ENCODE assay signal across 8 mouse cellular contexts in genomic region chrX:106012559-106012958, GRCm38 (mm10). TPM values are rescaled to one million over a fixed set of nuclear protein-coding genes. Genes with fewer than 3 reads are reported as not detected.
DNase-seq lines count a peak whose midpoint lies in the region; ATAC-seq lines count a peak whose summit lies in the region.

No protein-coding gene starts in this region.

- H3K4me3 ChIP-seq in kidney, embryonic 15.5 days (replicated peaks) = peak overlapping the region; percentile 67
- H3K4me3 ChIP-seq in brown adipose tissue, adult 24 weeks (ENCODE audit: insufficient read depth, low read depth, low read length) = peak overlapping the region; percentile 46; the same call in 1 of the 2 replicates
- peak overlapping the region; percentile 33 for H3K4me3 ChIP-seq in hindbrain, embryonic 16.5 days (ENCODE audit: low read length)

- no peaks in the 10 kb centered on the region for H3K36me3 ChIP-seq in kidney, embryonic 15.5 days
- no peaks in the 10 kb centered on the region for H3K36me3 ChIP-seq in hindbrain, embryonic 16.5 days (ENCODE audit: control insufficient read depth, insufficient read depth, low read length)

- no peak overlapping the region for H3K9ac ChIP-seq in kidney, embryonic 15.5 days
- peak overlapping the region; percentile 42; the same call in 1 of the 2 replicates for H3K9ac ChIP-seq in hindbrain, embryonic 16.5 days (ENCODE audit: low read depth, low read length)

- ATAC-seq in kidney, embryonic 15.5 days (replicated peaks; ENCODE audit: low FRiP score) = no peak
- ATAC-seq in hindbrain, embryonic 16.5 days = no peak

- peak overlapping the region; percentile 84 for H3K27ac ChIP-seq in kidney, embryonic 15.5 days
- H3K27ac ChIP-seq in brown adipose tissue, adult 24 weeks (replicated peaks; ENCODE audit: low read depth, low read length) = peak overlapping the region; percentile 93
- H3K27ac ChIP-seq in hindbrain, embryonic 16.5 days (ENCODE audit: low read depth, low read length) = peak overlapping the region; percentile 70

- H3K27me3 ChIP-seq in kidney, embryonic 15.5 days = no peaks in the 10 kb centered on the region
- H3K27me3 ChIP-seq in hindbrain, embryonic 16.5 days (replicated peaks; ENCODE audit: control insufficient read depth, insufficient read depth, low read length) = no peaks in the 10 kb centered on the region

- H3K9me3 ChIP-seq in kidney, embryonic 15.5 days (replicated peaks) = no peaks in the 10 kb centered on the region
- H3K9me3 ChIP-seq in hindbrain, embryonic 16.5 days (ENCODE audit: control insufficient read depth, low read length) = no peaks in the 10 kb centered on the region

- peak overlapping the region; percentile 55 for H3K4me2 ChIP-seq in kidney, embryonic 15.5 days
- peak overlapping the region; percentile 51 for H3K4me2 ChIP-seq in hindbrain, embryonic 16.5 days (ENCODE audit: low read length)

- H3K4me1 ChIP-seq in kidney, embryonic 15.5 days = 0 out of 2 replicates have a peak, but pooled peaks cover 5% of the 10 kb centered on the region
- H3K4me1 ChIP-seq in brown adipose tissue, adult 24 weeks (ENCODE audit: control insufficient read depth, insufficient read depth, insufficient read length, low read length) = peaks cover 3% of the 10 kb centered on the region; the same call in 1 of the 2 replicates
- H3K4me1 ChIP-seq in hindbrain, embryonic 16.5 days (ENCODE audit: control insufficient read depth, insufficient read depth, low read depth, low read length) = peaks cover 8% of the 10 kb centered on the region

- WGBS in kidney, embryonic 15.5 days = 58% methylated on average over 3 of the region's 3 CpGs
- WGBS in hindbrain, embryonic 16.5 days = 72% methylated on average over 3 of the region's 3 CpGs

- no peak for DNase-seq in kidney, postnatal 14 days
- peak; percentile 21 for DNase-seq in naive thymus-derived CD4-positive, alpha-beta T cell, adult 2 months (ENCODE audit: low read depth)
- DNase-seq in left cerebral cortex, adult 8-10 months (ENCODE audit: low spot score in 2 of 2) = no peak
- DNase-seq in adrenal gland, adult 18-20 months (ENCODE audit: low spot score in 2 of 2) = no peak
- DNase-seq in layer of hippocampus, postnatal 36 days = no peak

RNA-seq across cellular contexts. Expression of gene Magt1, which starts 0.9 kb away (rescaled TPM):
- 69.7 and 69.9 TPM in 2 replicates for polyA plus RNA-seq in kidney, embryonic 15.5 days (2015; fragmentation: Nextera tagmentation; extraction: Ambion mirVana)
- 30.4 and 33.4 TPM in 2 replicates for polyA plus RNA-seq in brown adipose tissue, adult 24 weeks (2012; ENCODE audit: insufficient read depth, insufficient read length, missing spikeins)
- polyA plus RNA-seq in hindbrain, embryonic 16.5 days (2015; fragmentation: Nextera tagmentation; extraction: Ambion mirVana) = 21.4 and 22.7 TPM in 2 replicates
- total RNA-seq in left cerebral cortex, adult 8-10 months (2022) = 10 to 100 TPM; 12.7 to 20.2 (median 15.2) TPM
- 10 to 100 TPM; 52.9 to 53.2 TPM for total RNA-seq in adrenal gland, adult 18-20 months (2021)
- 10 to 100 TPM; 17.2 to 17.3 TPM for total RNA-seq in layer of hippocampus, postnatal 36 days (2021)

RNA-seq across cellular contexts. Expression of gene Cox7b, which starts 2.9 kb away (rescaled TPM):
- 459 and 491 TPM in 2 replicates for polyA plus RNA-seq in kidney, embryonic 15.5 days (2015; fragmentation: Nextera tagmentation; extraction: Ambion mirVana)
- polyA plus RNA-seq in brown adipose tissue, adult 24 weeks (2012; ENCODE audit: insufficient read depth, insufficient read length, missing spikeins) = 7,166 and 8,308 TPM in 2 replicates
- 384 and 412 TPM in 2 replicates for polyA plus RNA-seq in hindbrain, embryonic 16.5 days (2015; fragmentation: Nextera tagmentation; extraction: Ambion mirVana)
- 100 to 1,000 TPM; 294 to 376 (median 326) TPM for total RNA-seq in left cerebral cortex, adult 8-10 months (2022)
- 100 to 1,000 TPM; 405 to 701 TPM for total RNA-seq in adrenal gland, adult 18-20 months (2021)
- total RNA-seq in layer of hippocampus, postnatal 36 days (2021) = 100 to 1,000 TPM; 323 to 339 TPM

RNA-seq across cellular contexts. Expression of gene Atp7a, which starts 14.5 kb away (rescaled TPM):
- 28.2 and 29.3 TPM in 2 replicates for polyA plus RNA-seq in kidney, embryonic 15.5 days (2015; fragmentation: Nextera tagmentation; extraction: Ambion mirVana)
- polyA plus RNA-seq in brown adipose tissue, adult 24 weeks (2012; ENCODE audit: insufficient read depth, insufficient read length, missing spikeins) = 1.7 and 2.4 TPM in 2 replicates
- 10.2 and 13.4 TPM in 2 replicates for polyA plus RNA-seq in hindbrain, embryonic 16.5 days (2015; fragmentation: Nextera tagmentation; extraction: Ambion mirVana)
- total RNA-seq in left cerebral cortex, adult 8-10 months (2022) = 1 to 10 TPM; 7.1 to 8.5 (median 7.5) TPM
- 10 to 100 TPM; 28.7 to 43.2 TPM for total RNA-seq in adrenal gland, adult 18-20 months (2021)
- total RNA-seq in layer of hippocampus, postnatal 36 days (2021) = 1 to 10 TPM; 8.4 to 8.9 TPM
